Mouse (Mus musculus): ENCODE data around the gene Sorcs2. TPM values are rescaled to one million over a fixed set of nuclear protein-coding genes. Genes with fewer than 3 reads are reported as not detected.

The Sorcs2 gene
- total and polyA plus RNA-seq, 3 experiments = 0.42 to 1.6 (median 0.46) TPM

DNA sequence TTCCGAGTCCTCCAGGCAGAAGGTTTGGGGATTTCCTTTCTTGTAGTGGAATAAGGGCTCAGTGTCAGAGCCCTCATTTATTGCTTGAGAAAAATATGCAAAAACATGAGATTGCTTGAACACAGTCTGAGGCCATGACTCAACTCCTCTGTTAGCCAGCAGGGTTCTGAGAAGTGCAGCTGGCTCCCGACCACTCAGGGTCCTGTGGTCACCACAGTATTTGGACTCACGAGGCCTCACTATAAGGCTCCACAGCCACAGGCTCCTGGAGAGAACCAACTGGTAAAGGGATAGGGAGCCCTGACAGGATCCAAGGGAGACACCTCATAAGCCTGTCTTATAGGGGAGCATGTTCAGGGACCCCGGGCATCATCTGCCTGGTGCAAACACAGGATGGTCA is 15.2 kb downstream of the Sorcs2 start:
- H3K79me2 ChIP-seq (replicated peaks; ENCODE audit: control insufficient read depth, extremely low read depth, insufficient read depth, poor library complexity, severe bottlenecking) = no peaks in the 10 kb centered on the region
- in situ Hi-C loops (cut with MboI; ENCODE audit: low pct_ligation_motif_present, low pct_unique_long_range_greater_than_20kb, low sequenced_read_pairs) (loop anchor here (25.0 kb wide), 1 partner anchor 495 kb away; the partner anchor contains the start of gene Afap1), dilution Hi-C loops (cut with MboI; ENCODE audit: extremely low pct_ligation_motif_present, extremely low pct_unique_long_range_greater_than_20kb, low sequenced_read_pairs) (no loop called here)
- no peak overlapping the region for H3K4me3 ChIP-seq (replicated peaks in 1 of 3; ENCODE audit: low read depth in 2 of 3, low read length in 2 of 3, poor library complexity in 1 of 3)
- H3K36me3 ChIP-seq (replicated peaks in 1 of 2; ENCODE audit: control insufficient read depth in 1 of 2, insufficient read depth in 1 of 2, low read length in 1 of 2) = no peaks in the 10 kb centered on the region
- H3K27ac ChIP-seq (ENCODE audit: insufficient read depth, low read depth) = no peak overlapping the region
- H3K4me1 ChIP-seq (ENCODE audit: control insufficient read depth in 1 of 2, insufficient read depth in 2 of 2) = peaks cover 12 to 15% of the 10 kb centered on the region in 2 experiments
- H3K4me2 ChIP-seq (ENCODE audit: insufficient read depth, low read depth, poor library complexity, severe bottlenecking) = no peak overlapping the region
- H3K9me3 ChIP-seq (replicated peaks; ENCODE audit: low read length) = no peaks in the 10 kb centered on the region
- TF ChIP-seq CTCF (conservative IDR thresholded peaks at IDR 0.05 in 1 of 2, IDR thresholded peaks at IDR 0.05 in 1 of 2; ENCODE audit: low read depth in 2 of 2, low read length in 2 of 2) = no peak
- no peak for TF ChIP-seq ZC3H11A (IDR thresholded peaks at IDR 0.05; ENCODE audit: low read depth, low read length)
- TF ChIP-seq SMC3 (IDR thresholded peaks at IDR 0.05; ENCODE audit: low read depth, low read length) = no peak
- TF ChIP-seq MEF2A (IDR thresholded peaks at IDR 0.05; ENCODE audit: borderline replicate concordance, low read depth, low read length) = no peak
- no peak for TF ChIP-seq USF2 (conservative IDR thresholded peaks at IDR 0.05; ENCODE audit: low read depth, low read length)
- no peak for TF ChIP-seq RCOR1 (conservative IDR thresholded peaks at IDR 0.05; ENCODE audit: low read depth, low read length)
- no peak for TF ChIP-seq CHD1 (IDR thresholded peaks at IDR 0.05; ENCODE audit: low read depth, low read length)
- no peak for TF ChIP-seq BHLHE40 (IDR thresholded peaks at IDR 0.05; ENCODE audit: low read depth, low read length)
- TF ChIP-seq RAD21 (IDR thresholded peaks at IDR 0.05; ENCODE audit: low read depth, low read length) = no peak
- no peak for TF ChIP-seq MYC (IDR thresholded peaks at IDR 0.05; ENCODE audit: low read depth, low read length)
- TF ChIP-seq NELFE (IDR thresholded peaks at IDR 0.05; ENCODE audit: low read depth, low read length) = no peak
- no peak for TF ChIP-seq PAX5 (IDR thresholded peaks at IDR 0.05; ENCODE audit: low read length)
- TF ChIP-seq ETS1 (conservative IDR thresholded peaks at IDR 0.05; ENCODE audit: low read depth, low read length) = no peak
- no peak for TF ChIP-seq GABPA (IDR thresholded peaks at IDR 0.05; ENCODE audit: insufficient replicate concordance, low read depth, low read length)
- TF ChIP-seq CHD2 (IDR thresholded peaks at IDR 0.05; ENCODE audit: low read length) = no peak
- TF ChIP-seq EP300 (IDR thresholded peaks at IDR 0.05; ENCODE audit: low read length) = no peak
- TF ChIP-seq TCF12 (IDR thresholded peaks at IDR 0.05; ENCODE audit: low read depth, low read length) = no peak
- no peak for TF ChIP-seq TBP (conservative IDR thresholded peaks at IDR 0.05; ENCODE audit: low read depth, low read length)
- TF ChIP-seq JUND (conservative IDR thresholded peaks at IDR 0.05; ENCODE audit: low read depth, low read length) = no peak
- peaks cover 66% of the 10 kb centered on the region for H3K27me3 ChIP-seq (replicated peaks)
- no peak overlapping the region for H3K9ac ChIP-seq (ENCODE audit: insufficient read depth, low read depth)
- no peak for DNase-seq (ENCODE audit: extremely low read depth)

DNA sequence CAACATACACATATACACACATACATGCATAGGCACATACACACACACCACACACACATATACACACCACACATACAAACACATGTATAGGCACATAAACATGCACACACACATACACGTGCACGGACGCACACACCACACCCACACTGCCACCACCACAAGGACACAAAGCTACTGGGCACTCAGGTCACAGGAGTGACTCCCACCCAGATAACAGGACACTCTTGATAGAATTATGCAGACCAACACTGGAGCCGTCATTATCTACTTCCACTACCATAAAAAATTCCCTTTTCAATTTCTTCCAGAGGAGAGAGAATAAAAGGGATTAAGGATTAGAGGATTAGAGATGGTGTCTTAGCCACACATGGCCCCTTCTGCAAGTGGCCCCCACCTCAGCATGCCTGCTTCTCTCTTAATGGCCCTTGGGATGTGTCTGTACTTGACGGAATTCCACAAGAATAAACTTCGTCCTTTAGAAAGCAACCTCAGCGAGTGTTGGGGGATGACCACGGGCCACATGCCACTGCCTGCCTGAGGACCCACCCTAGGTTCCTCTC is 15.7 kb downstream of the Sorcs2 start:
- Histone ChIP-seq H3K4me2 (ENCODE audit: insufficient read depth, low read depth, poor library complexity, severe bottlenecking) (no peak overlapping the region), H3K9me3 (replicated peaks; ENCODE audit: low read length) (no peaks in the 10 kb centered on the region), H3K4me3 (replicated peaks in 1 of 3; ENCODE audit: low read depth in 2 of 3, low read length in 2 of 3, poor library complexity in 1 of 3) (no peak overlapping the region), H3K27me3 (replicated peaks) (peaks cover 61% of the 10 kb centered on the region), H3K4me1 (ENCODE audit: control insufficient read depth in 1 of 2, insufficient read depth in 2 of 2) (peaks cover 17 to 20% of the 10 kb centered on the region in 2 experiments), H3K79me2 (replicated peaks; ENCODE audit: control insufficient read depth, extremely low read depth, insufficient read depth, poor library complexity, severe bottlenecking) (no peaks in the 10 kb centered on the region), H3K36me3 (replicated peaks in 1 of 2; ENCODE audit: control insufficient read depth in 1 of 2, insufficient read depth in 1 of 2, low read length in 1 of 2) (no peaks in the 10 kb centered on the region), H3K27ac (ENCODE audit: insufficient read depth, low read depth) (no peak overlapping the region), H3K9ac (ENCODE audit: insufficient read depth, low read depth) (no peak overlapping the region)
- dilution Hi-C loops (cut with MboI; ENCODE audit: extremely low pct_ligation_motif_present, extremely low pct_unique_long_range_greater_than_20kb, low sequenced_read_pairs) (no loop called here), in situ Hi-C loops (cut with MboI; ENCODE audit: low pct_ligation_motif_present, low pct_unique_long_range_greater_than_20kb, low sequenced_read_pairs) (loop anchor here (25.0 kb wide), 1 partner anchor 495 kb away; the partner anchor contains the start of gene Afap1)
- DNase-seq (ENCODE audit: extremely low read depth) = no peak
- TF ChIP-seq EP300 (IDR thresholded peaks at IDR 0.05; ENCODE audit: low read length) = no peak
- TF ChIP-seq UBTF (IDR thresholded peaks at IDR 0.05; ENCODE audit: low read depth, low read length) = no peak
- no peak for TF ChIP-seq USF1 (IDR thresholded peaks at IDR 0.05; ENCODE audit: low read depth, low read length)
- no peak for TF ChIP-seq RAD21 (IDR thresholded peaks at IDR 0.05; ENCODE audit: low read depth, low read length)
- no peak for TF ChIP-seq ELF1 (IDR thresholded peaks at IDR 0.05; ENCODE audit: low read depth, low read length)
- no peak for TF ChIP-seq MEF2A (IDR thresholded peaks at IDR 0.05; ENCODE audit: borderline replicate concordance, low read depth, low read length)
- TF ChIP-seq MAZ (IDR thresholded peaks at IDR 0.05; ENCODE audit: low read depth, low read length) = no peak
- TF ChIP-seq ZNF384 (IDR thresholded peaks at IDR 0.05; ENCODE audit: low read depth, low read length) = no peak
- TF ChIP-seq CTCF (conservative IDR thresholded peaks at IDR 0.05 in 1 of 2, IDR thresholded peaks at IDR 0.05 in 1 of 2; ENCODE audit: low read depth in 2 of 2, low read length in 2 of 2) = no peak
- no peak for TF ChIP-seq IRF4 (IDR thresholded peaks at IDR 0.05; ENCODE audit: low read depth, low read length)
- no peak for TF ChIP-seq E2F4 (IDR thresholded peaks at IDR 0.05; ENCODE audit: insufficient replicate concordance, low read depth, low read length)
- TF ChIP-seq BHLHE40 (IDR thresholded peaks at IDR 0.05; ENCODE audit: low read depth, low read length) = no peak
- TF ChIP-seq KAT2A (IDR thresholded peaks at IDR 0.05; ENCODE audit: insufficient replicate concordance, low read length) = no peak
- no peak for TF ChIP-seq CHD1 (IDR thresholded peaks at IDR 0.05; ENCODE audit: low read depth, low read length)
- no peak for TF ChIP-seq POLR2AphosphoS2 (IDR thresholded peaks at IDR 0.05; ENCODE audit: low read depth, low read length)
- TF ChIP-seq SMC3 (IDR thresholded peaks at IDR 0.05; ENCODE audit: low read depth, low read length) = no peak
- no peak for TF ChIP-seq POLR2A (IDR thresholded peaks at IDR 0.05; ENCODE audit: low read depth, low read length)
- TF ChIP-seq TBP (conservative IDR thresholded peaks at IDR 0.05; ENCODE audit: low read depth, low read length) = no peak

All from CH12.LX (cell line).